Mouse (Mus musculus) cerebellum, postnatal 36 days (tissue): Measurements from ENCODE around the gene Rnf145.

ENCODE experiments used
- DNase-seq, 2 experiments: peaks; one replicate each; pipeline ENCODE4 v3.0.0; 2021 to 2022; ENCODE audit warnings: mixed read lengths in 2 of 2

The Rnf145 gene

DNA sequence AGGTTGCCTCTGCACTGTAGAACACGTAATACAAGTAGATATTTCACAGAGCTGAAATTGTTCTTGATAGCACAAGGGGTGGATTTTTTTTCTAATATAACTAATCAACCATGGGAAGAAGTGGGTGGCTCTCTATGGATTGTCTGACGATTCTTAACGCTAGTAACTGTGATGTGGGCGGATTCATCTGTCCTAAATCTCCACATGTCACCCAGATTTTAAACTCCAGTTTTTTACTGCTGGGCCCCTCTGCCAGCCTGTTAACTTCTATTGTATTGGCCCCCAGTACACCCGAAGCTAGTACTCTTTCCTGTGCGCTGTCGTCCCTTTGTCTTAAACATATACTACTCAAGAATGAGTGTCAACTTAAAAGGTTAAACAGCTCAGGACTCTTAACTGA lies 8.4 kb upstream of the Rnf145 start:
- DNase-seq: no peak

DNA sequence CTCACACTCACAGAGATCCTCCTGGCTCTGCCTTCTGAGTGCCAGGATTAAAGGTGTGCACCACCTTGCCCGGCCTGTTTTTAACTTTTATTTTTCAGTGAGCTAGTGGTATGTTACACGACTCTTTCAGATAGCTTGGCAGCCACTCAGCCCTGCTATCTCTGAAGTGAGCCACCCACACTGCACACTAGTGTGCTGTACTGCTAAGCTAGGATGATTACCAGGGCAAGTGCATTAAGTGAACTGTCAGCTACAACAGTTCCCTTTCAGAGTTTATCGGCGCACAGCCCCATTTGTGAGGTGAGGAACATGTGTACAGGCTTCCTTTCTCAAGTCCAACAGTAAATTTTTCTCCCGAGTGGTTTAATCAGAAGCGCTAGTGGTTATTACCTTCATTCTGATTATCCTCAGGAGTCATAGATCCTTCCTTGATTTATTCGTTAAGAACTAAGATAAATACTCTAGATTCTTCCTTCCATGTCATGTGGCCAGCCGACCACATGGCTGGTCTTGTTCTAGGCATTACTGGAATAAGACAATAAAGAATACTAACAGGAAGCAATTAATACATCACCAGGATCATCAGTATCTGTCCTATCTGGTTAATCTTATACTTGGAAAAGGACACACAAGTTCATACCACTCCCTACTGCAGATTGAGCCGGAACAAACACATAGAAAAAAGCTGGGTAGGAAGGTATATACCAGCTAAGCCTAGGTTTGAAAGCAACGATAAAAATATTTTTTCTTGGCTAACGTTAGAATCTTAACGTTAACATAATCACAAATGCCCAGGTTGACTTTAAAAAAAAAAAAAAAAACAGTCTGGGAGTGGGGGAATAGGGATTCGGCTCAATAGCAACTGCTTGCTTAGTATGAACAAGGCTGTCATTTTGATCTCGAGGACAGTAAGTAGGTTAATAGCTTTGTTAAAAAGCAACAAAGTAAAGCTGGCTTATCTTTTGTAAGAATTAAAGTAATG lies 6.4 kb upstream of the Rnf145 start:
- no peak for DNase-seq

DNA sequence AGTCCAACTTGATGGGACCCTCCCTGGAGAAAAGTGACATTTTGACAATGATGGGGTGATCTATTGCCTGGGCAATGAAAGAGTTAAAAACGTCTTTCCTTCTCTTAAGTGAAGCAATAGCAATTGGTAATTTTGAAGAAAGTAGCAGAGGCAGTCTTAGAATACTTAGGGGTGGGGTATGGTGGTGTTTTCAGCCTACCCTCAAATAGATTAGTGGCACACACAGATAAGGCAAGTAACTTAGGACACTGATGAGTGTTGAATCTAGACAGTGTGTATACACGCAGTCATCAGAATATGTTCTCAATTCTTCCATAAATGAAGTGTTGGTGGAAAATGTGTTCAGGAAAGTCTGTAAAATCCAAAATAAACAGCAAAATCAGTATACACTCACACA lies 5.7 kb upstream of the Rnf145 start:
- DNase-seq: no peak

DNA sequence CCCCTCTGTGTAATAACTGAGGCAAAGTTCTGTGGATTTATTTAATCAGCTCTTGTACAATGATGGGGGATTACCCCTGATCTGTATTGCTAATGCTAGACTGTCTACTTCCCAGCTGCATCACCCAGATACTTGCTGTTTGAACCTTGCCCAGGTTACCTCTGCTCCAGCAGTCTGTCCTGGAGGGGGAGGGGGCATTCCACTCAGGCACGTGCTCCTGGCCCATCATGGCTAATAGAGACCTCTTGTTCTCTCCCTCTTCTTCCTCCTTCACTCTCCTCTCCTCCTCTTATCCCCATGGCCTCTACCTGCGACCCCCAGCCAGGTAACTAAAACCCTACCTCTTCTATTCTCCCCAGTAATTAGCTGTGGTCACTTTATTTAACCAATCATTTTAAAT lies 4.1 kb upstream of the Rnf145 start:
- no peak for DNase-seq

DNA sequence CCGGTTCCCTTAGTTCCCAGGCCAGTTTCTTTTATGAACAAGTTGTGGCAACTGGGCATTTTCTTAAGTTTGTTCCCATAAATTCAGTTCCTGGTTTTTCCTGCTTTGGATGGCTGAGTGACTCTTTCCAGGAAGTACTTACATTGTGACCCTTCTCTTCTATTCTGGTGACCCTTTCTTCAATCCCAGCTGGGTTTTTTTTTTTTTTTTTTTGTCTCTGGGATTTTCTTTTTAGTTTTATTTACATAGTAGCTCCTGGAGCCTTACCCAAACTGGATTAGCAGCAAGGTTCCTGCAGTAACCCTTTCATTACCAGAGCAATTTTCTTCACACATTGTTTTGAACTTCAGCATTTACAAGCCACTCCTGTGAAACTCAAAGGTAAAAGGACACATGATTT lies 2.4 kb upstream of the Rnf145 start:
- DNase-seq: no peak

DNA sequence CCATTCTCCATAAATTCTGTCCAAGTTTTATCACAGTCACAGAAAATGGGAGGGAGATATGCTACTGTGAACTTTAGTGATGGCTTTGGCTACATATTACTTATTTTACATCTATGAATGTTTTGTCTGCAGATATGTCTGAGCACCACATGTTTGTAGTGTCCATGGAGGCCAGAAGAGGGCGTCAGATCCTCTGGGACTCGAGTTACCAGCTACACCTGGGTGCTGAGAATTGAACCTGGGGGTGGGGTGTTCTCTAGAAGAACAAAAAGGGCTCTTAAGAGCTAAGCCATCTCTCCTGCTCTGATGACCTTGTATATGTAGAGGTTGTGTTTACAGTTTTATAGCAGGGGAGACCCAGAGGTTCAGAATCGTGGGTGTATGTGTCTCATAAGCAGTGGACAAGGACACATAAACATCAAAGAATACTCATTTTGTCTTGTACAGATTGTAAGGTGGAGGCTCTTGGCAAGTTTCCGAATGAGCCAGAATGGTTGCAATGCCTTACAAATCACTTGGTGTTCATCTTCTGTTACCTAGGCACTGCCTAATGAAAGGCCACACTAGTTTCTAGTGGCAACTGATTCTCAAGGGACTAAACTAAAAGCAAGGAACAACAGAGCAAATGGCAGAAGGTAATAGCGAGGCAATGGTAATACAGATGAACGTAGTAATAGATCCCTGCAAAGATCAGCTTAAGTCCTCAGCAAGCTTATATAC lies 1.0 kb upstream of the Rnf145 start:
- DNase-seq: no peak

DNA sequence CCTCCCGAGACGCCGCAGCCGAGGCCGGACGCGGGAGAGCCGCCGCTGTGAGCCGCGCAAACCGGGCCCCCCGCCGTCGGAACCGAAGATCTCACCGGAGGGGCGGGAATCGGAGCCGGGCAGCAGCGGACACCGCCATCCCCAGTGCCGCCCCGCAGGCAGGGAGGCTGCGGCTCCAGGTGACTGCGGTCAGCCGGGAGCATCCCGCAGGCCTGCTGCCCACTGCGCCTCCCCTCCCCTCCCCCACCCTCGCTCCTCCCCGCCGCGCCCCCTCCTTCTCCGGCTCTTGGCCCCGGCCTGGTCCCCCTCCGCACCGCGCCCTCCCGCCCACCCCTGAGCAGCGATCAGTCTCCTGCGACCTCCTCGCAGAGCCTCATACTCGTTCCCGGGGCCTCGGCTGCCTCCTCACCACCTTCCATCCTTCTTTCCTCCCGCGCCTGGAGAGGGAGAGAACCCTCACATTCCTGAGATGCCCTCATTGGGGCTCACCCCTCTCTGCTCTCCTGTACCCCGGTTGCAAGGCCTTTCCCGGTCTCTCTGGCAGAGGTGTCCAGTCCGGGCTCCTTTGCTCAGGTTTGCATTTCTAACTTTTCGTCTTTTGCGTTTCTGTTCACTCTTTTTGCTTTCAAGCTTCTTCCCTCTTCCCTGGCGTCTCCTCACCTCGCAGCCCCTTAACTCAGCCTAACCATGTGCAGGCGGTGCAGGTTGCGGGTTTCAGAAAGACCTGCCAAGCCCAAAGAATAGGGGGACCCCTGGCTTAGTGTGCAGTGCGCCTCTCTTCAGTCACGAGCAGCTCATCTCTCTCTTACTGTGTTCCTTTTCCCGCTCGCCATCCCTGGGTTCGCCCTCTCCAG lies 559 bp downstream of the Rnf145 start:
- peak in 1 of 2 experiments; percentile 36 for DNase-seq

DNA sequence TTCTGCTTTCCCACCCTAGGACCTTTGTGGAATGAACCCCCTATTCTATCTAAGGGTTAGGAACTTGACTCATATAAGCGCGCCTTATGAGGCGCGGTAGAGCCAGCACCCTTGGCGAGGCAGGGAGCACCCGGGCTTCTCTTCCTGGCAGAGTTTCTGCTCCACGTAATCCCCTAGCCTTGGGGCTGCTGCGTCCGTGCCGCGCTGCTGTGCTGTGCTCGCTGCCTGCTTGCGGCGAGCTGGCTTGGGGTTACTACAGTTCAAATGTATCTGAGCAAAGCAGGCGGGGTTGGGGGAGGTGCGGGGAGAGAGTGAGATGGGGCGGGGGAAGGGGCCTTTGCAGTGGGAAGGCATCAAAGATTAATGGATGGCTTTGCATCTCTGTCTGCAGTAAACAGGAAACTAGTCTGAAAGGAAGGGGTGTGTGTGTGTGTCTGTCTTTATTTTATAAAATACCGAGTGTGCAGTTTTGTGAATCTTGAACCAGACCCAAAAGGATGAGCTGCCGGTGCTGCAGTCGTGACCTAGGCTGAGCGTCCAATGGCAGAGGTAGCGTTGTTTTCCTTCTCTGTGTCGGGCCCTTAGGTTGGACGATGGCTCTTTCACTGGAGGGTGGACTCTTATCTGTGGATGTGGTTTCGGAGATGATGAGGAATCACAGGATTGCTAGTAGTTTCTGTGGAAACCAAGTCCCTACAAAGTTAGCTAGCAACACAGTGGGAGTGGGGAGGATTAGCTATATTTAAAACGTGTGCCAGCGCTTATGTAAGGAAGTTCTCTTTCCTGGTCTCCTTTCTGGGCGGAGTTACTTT lies 1.4 kb downstream of the Rnf145 start:
- peak; percentile 73 to 78 for DNase-seq

DNA sequence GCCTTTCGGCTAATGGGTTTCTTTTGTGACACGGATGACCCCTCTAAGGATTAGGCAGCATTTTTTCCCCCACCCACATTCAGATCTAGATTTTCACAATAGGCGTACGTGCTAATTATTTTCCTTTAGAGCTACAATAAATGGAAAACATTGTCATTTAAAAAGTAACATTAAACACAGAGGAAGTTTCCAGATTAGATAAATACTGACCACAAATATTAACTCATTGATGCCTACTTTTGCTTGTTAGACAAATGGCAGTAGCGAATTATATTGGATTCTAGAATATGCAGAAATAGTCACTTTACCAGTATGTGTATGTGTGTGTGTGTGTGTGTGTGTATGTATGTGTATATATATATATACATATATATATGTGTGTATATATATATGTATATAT lies 3.8 kb downstream of the Rnf145 start:
- no peak for DNase-seq

DNA sequence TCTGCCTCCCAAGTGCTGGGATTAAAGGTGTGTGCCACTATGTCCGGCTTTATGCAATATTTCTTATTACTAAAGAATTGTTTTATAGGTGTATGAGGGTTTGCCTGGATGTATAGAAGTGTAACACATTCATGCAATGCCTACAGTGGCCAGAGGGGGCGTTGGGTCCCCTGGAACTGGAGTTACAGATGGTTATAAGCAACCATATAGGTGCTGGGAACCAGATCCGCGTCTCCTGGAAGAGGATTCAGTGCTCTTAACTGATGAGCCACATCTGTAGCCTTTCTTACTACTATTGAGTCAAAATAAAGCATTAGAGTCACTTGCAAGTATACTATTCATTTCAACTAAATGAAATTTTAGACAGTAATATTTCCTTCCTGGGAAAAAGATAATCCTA lies 7.0 kb downstream of the Rnf145 start:
- no peak for DNase-seq

DNA sequence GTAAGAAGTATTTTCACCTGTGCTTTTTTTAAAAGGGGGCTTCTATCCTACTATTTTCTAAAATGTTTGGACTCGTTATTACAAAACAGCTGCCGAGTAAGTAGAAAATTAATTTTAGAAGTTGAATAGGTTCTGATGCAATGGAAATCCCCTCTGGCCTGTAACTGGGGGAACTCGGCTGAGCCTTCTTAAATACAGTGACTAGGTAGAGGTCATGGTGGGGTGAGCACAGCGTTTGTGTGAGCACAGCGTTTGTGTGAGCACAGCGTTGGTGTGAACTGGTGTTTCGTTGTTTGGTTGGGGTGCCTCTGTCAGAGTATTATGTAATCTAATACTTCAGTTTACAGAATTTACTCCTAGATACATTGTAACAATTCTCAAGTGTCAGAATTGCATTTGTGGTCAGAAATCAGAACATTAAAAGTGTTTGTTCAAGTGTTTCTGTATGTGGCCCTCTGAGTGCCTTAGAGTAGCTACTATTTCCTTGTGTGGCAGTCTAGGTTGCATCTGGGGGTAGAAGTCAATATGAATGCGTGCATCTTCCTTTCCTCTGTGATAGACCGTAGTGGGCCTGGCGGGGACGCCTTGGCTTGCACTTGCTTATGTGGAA lies 8.0 kb downstream of the Rnf145 start:
- DNase-seq: no peak

DNA sequence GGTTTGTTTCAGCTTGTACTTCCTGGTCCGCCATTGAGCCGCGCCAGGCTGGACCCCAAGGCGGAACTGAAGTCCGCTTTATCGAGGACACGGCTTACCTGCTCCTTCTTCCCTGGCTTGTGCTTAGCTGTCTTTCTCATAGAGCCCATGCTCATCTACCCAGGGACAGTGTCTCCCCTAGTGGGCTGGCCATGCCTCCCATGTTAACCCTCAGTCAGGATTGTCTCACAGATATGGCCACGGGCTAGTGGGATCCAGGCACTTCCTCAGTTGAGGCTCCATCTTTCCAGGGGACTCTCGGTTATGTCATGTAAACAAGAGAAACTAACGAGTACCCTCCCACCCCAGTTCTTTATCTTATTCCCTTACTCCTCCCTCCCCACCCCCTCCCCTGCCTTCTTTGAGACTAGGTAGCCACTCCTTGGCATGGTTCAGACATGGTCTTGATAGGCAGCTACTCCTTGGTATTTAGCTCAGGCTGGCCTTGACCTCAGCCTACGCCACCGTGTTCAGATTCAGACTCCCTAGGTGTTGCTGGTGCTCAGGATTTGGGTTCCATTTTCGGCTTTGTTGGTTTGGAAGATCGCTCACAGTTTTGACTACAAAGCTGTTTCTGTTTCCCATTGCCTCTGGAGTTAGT lies 9.9 kb downstream of the Rnf145 start:
- DNase-seq: no peak

DNA sequence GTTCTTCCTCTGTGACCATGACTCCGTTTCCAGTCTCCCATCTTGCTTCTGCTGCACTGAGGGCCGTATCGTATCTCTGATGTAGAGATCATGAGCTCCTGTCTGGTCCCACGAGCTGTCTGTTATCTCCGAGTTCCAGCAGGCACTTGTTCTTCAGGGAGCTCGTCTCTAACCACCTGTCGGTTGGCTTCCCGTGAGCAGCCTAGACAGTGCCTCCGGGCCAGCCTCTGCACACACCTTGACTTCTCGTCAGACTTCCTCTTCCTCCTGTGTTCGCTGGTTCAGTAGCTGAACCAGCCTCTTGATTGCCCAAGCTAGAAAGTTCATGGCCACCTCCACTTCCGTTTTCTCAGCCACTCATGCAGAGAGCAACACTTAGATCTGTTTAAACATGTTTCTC lies 10.4 kb downstream of the Rnf145 start:
- DNase-seq: no peak

DNA sequence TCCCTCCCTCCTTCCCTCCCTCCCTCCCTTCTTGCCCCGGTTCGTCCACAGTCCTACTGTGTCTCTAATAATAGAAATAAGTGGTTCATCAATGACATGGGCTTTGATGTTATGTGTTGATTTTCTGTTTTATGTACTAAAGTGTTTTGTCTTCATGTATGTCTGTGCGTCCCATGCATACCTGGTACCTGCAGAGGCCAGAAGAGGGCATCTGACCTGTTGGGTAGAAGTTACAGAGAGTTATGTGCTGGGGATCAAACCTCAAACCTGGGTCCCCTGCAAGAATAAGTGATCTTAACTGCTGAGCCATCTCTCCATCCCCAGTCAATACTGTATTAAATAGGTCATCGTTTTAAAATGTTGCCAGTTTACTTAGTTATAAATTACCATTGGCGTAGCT lies 11.0 kb downstream of the Rnf145 start:
- no peak for DNase-seq

DNA sequence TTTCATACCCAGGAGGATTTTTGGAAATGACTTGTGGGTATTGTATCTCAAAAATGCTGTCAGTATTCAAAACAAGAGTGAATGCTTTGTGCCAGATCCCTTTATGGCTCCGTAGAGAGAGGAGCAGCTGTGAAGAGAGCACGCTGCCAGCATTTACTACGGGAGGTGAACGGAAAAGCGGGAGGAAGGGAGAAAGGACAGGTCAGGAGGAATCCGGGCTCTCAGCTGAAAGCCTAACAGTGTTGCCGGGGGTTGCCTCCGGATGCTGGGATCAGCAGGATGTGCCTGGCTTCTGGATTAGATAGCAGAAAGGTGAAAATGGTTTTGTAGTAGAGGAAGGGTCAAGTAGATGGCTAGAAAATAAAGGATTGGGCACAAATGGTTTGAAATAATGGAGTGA lies 11.6 kb downstream of the Rnf145 start:
- peak; percentile 44 to 52 for DNase-seq

DNA sequence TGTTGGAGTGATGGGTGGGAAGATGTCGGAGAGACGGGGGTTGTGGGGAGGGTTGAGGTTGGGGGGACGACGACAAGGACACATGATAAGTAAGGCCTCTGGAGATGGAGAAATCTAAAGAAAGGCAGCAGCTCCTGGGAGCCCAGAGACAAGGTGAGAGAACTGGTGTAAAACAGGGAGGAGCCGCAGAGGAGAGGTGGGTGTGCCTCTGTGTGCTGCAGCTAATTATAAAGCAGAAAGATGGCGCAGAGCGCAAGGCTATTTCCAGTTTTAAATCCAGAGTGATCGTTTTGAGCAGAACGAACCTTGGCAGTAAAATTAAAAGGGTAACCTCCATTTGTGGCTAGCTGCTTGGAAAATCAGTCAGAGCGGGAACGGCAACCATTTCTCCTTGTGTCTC lies 12.1 kb downstream of the Rnf145 start:
- DNase-seq: no peak

DNA sequence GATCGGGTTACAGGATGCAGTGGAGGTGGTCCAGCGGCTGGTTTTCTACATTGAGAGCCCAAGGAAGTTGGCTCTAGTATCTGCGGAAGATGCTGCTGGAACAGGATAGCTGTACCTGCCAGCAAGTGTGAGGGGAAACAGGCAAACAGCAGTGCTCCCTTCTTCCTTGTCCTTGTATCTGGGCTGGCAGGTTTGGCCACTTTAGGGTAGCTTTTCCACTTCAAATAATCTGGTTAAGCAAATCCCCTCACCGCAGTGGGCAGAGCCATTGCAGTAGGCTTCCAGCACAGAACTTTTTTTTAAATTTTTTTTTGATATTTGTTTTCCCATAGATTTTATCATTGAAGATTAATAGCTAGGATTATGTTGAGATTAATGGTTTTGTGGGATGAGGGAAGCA lies 12.9 kb downstream of the Rnf145 start:
- no peak for DNase-seq

DNA sequence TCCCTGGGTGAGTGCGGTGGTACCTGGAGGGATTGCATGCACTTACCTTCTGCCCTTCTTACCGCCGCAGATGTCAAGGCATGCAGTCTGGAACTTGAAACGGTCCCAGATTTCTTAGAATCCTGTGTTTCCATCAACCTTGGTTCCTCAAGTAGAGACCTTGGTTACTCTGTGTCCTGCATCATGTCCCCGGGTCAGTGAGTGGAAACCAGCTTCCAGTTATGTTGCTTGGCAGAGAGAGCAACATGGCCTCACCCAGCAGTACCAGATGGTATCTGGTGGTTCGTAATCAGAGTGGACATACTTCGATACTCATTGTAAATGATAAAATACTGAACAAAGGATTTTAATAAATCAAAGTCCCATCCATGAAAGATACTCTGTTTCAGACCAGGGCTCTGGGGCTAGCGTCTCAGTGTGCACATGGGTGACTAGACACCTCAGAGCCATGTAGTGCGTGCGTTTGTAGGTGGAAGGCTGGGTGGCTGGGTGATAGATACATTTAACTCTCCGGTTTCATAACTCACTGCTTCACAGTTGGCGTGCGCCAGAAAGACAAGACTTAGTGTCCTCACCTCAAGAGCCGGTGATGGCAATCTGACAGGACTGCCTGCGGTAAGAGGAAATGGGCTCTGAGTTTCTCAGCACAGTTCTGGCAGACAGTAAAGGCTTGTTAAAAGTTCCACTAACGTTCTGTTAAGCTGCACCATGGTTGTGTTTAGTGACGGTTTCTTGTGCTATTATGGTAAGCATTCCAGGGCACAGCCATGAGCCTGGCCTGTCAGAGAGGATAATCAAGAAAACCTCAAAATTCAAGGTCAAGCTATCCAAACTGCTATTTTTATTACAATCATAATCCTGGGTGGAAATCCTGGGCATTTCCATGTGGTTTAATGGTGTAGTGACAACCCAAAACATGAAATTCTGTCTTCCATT lies 14.3 kb downstream of the Rnf145 start:
- DNase-seq: peak; percentile 75 to 80

DNA sequence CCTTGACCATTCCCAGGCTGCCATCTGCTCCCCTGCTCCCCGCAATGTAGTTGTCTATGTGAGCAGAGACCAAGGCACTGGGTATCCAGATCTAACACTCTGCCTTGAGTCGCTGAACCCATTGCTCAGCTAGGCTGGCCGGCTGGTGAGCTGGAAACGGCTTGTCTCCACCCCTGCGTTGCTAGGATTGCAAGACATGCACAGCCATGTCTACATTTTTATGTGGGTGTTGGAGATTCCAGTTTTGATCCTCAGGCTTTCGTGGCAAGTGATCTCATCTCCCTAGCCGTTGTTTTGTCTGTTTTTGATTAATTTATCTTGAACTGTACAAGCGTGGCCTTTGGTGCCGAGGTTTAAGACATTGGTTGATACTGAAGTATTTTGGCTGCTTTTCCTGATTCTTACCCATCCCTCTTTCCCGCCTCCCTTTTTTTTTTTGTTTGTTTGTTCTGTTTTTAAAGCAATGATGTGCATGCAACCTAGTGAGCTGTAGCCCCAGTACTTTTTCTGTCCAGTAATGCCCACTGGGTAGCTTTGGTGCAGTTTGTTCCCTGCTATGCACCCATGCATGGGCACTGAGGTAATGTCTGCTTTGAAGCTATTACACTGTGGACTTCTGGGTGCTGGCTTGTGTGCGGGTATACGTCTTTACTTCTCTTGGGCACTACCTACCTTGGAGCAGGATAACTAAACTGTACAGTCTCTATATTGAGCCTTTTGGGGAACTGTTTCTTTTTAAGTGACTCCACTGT lies 16.4 kb downstream of the Rnf145 start:
- no peak for DNase-seq
